Mouse (Mus musculus) CH12.LX (cell line): Measurements from ENCODE around the gene Zranb3. TPM values are rescaled to one million over a fixed set of nuclear protein-coding genes. Genes with fewer than 3 reads are reported as not detected.

Source experiments
- DNase-seq: peaks from one replicate; pipeline ENCODE4 v3.0.0-alpha.2; 2013; ENCODE audit errors: extremely low read depth
- H3K27ac ChIP-seq: 2 replicates; pipeline ENCODE4 v1.5.1; 2012; ENCODE audit warnings: low read depth, mild to moderate bottlenecking, control low read depth, moderate library complexity; ENCODE audit not compliant: insufficient read depth
- H3K27me3 ChIP-seq: replicated peaks from 2 replicates; pipeline ENCODE3; 2012; ENCODE audit warnings: inconsistent platforms
- H3K36me3 ChIP-seq, 2 experiments: replicated peaks in 1 of 2; 2 replicates each; pipeline versions ENCODE3 to v1.6.1; 2012; ENCODE audit warnings: inconsistent platforms in 1 of 2, low read length in 1 of 2, mild to moderate bottlenecking in 1 of 2, mixed read lengths in 1 of 2, moderate library complexity in 1 of 2; ENCODE audit not compliant: control insufficient read depth in 1 of 2, insufficient read depth in 1 of 2
- H3K4me1 ChIP-seq, 2 experiments: 2 replicates each; pipeline ENCODE4 v1.6.1; 2012; ENCODE audit warnings: inconsistent platforms in 1 of 2, moderate library complexity in 1 of 2; ENCODE audit not compliant: insufficient read depth in 2 of 2, control insufficient read depth in 1 of 2
- H3K4me2 ChIP-seq: 2 replicates; pipeline ENCODE4 v1.6.1; 2012; ENCODE audit warnings: low read depth, mild to moderate bottlenecking, control low read depth; ENCODE audit not compliant: poor library complexity, insufficient read depth, severe bottlenecking
- H3K4me3 ChIP-seq, 3 experiments: fragments of 150-350 bp in 1 of 3; sonication (generic) in 1 of 3; replicated peaks in 1 of 3; 2 replicates each; pipeline versions ENCODE3 to v1.5.1; 2011 to 2012; ENCODE audit warnings: low read depth in 2 of 3, low read length in 2 of 3, mild to moderate bottlenecking in 2 of 3, moderate library complexity in 2 of 3, control low read depth in 1 of 3, improper control_type of control experiment in 1 of 3, inconsistent platforms in 1 of 3, mixed read lengths in 1 of 3; ENCODE audit not compliant: poor library complexity in 1 of 3
- H3K79me2 ChIP-seq: replicated peaks from 2 replicates; pipeline ENCODE4 v1.6.1; 2012; ENCODE audit warnings: mild to moderate bottlenecking, moderate library complexity; ENCODE audit not compliant: control insufficient read depth, poor library complexity, insufficient read depth, severe bottlenecking; ENCODE audit errors: extremely low read depth
- H3K9ac ChIP-seq: 2 replicates; pipeline ENCODE4 v1.6.1; 2012; ENCODE audit warnings: low read depth, mild to moderate bottlenecking, control low read depth, moderate library complexity; ENCODE audit not compliant: insufficient read depth
- H3K9me3 ChIP-seq: replicated peaks from 2 replicates; pipeline ENCODE3; 2012; ENCODE audit warnings: low read length, inconsistent platforms, mixed read lengths
- CHD1 ChIP-seq: IDR thresholded peaks from 2 replicates; pipeline ENCODE4 v1.6.1; 2012; ENCODE audit warnings: low read depth, low read length, improper control_type of control experiment, inconsistent platforms
- CTCF ChIP-seq, 2 experiments: IDR thresholded peaks in 1 of 2; conservative IDR thresholded peaks in 1 of 2; 2 replicates each; pipeline ENCODE4 v1.5.1; 2011 to 2012; ENCODE audit warnings: low read depth in 2 of 2, low read length in 2 of 2, improper control_type of control experiment in 1 of 2, inconsistent platforms in 1 of 2, mild to moderate bottlenecking in 1 of 2, moderate library complexity in 1 of 2
- ELF1 ChIP-seq: IDR thresholded peaks from 2 replicates; pipeline ENCODE4 v1.6.1; 2014; ENCODE audit warnings: low read depth, mild to moderate bottlenecking, inconsistent platforms, low read length, improper control_type of control experiment
- EP300 ChIP-seq: IDR thresholded peaks from 2 replicates; pipeline ENCODE4 v1.6.1; 2011; ENCODE audit warnings: low read length, improper control_type of control experiment
- ETS1 ChIP-seq: conservative IDR thresholded peaks from 2 replicates; pipeline ENCODE4 v1.6.1; 2012; ENCODE audit warnings: low read depth, mild to moderate bottlenecking, inconsistent platforms, low read length, improper control_type of control experiment, moderate library complexity
- HCFC1 ChIP-seq: IDR thresholded peaks from 2 replicates; pipeline ENCODE4 v1.6.1; 2012; ENCODE audit warnings: low read depth, mild to moderate bottlenecking, inconsistent platforms, low read length, improper control_type of control experiment
- IRF4 ChIP-seq: IDR thresholded peaks from 2 replicates; pipeline ENCODE4 v1.6.1; 2014; ENCODE audit warnings: low read depth, mild to moderate bottlenecking, inconsistent platforms, low read length, improper control_type of control experiment
- JUN ChIP-seq: IDR thresholded peaks from 2 replicates; pipeline ENCODE4 v1.6.1; 2011; ENCODE audit warnings: low read depth, mild to moderate bottlenecking, low read length, improper control_type of control experiment, moderate library complexity; ENCODE audit not compliant: insufficient read depth
- MAX ChIP-seq: IDR thresholded peaks from 2 replicates; pipeline ENCODE4 v1.6.1; 2011; ENCODE audit warnings: low read length, improper control_type of control experiment
- MXI1 ChIP-seq: IDR thresholded peaks from 2 replicates; pipeline ENCODE4 v1.6.1; 2011; ENCODE audit warnings: mild to moderate bottlenecking, low read depth, low read length, improper control_type of control experiment
- MYC ChIP-seq: IDR thresholded peaks from 2 replicates; pipeline ENCODE4 v1.6.1; 2011; ENCODE audit warnings: low read depth, mild to moderate bottlenecking, improper control_type of control experiment, low read length
- NRF1 ChIP-seq: IDR thresholded peaks from 2 replicates; pipeline ENCODE4 v1.6.1; 2014; ENCODE audit warnings: low read depth, mild to moderate bottlenecking, inconsistent platforms, low read length, improper control_type of control experiment, moderate library complexity
- PAX5 ChIP-seq: IDR thresholded peaks from 2 replicates; pipeline ENCODE4 v1.6.1; 2012; ENCODE audit warnings: low read length, inconsistent platforms, mixed read lengths
- POLR2A ChIP-seq: IDR thresholded peaks from 2 replicates; pipeline ENCODE4 v1.6.1; 2011; ENCODE audit warnings: low read depth, mild to moderate bottlenecking, improper control_type of control experiment, low read length
- POLR2AphosphoS2 ChIP-seq: IDR thresholded peaks from 2 replicates; pipeline ENCODE4 v1.6.1; 2011; ENCODE audit warnings: low read depth, low read length, improper control_type of control experiment
- RCOR1 ChIP-seq: conservative IDR thresholded peaks from 2 replicates; pipeline ENCODE4 v1.6.1; 2012; ENCODE audit warnings: low read depth, mild to moderate bottlenecking, inconsistent platforms, low read length, improper control_type of control experiment
- SMC3 ChIP-seq: IDR thresholded peaks from 2 replicates; pipeline ENCODE4 v1.6.1; 2011; ENCODE audit warnings: low read depth, low read length, improper control_type of control experiment
- TBP ChIP-seq: conservative IDR thresholded peaks from 2 replicates; pipeline ENCODE4 v1.6.1; 2011; ENCODE audit warnings: low read depth, low read length, improper control_type of control experiment
- USF1 ChIP-seq: IDR thresholded peaks from 2 replicates; pipeline ENCODE4 v1.6.1; 2014; ENCODE audit warnings: low read depth, mild to moderate bottlenecking, inconsistent platforms, low read length, improper control_type of control experiment
- USF2 ChIP-seq: conservative IDR thresholded peaks from 2 replicates; pipeline ENCODE4 v1.6.1; 2011; ENCODE audit warnings: low read depth, low read length, improper control_type of control experiment
- ZC3H11A ChIP-seq: IDR thresholded peaks from 2 replicates; pipeline ENCODE4 v1.6.1; 2012; ENCODE audit warnings: low read depth, mild to moderate bottlenecking, inconsistent platforms, low read length, improper control_type of control experiment
- ZKSCAN1 ChIP-seq: IDR thresholded peaks from 2 replicates; pipeline ENCODE4 v1.6.1; 2012; ENCODE audit warnings: low read depth, inconsistent platforms, low read length, improper control_type of control experiment, borderline replicate concordance
- ZMIZ1 ChIP-seq: IDR thresholded peaks from 2 replicates; pipeline ENCODE4 v1.6.1; 2012; ENCODE audit warnings: low read depth, mild to moderate bottlenecking, inconsistent platforms, low read length, improper control_type of control experiment
- dilution Hi-C: fragments of 300-500 bp; cut with MboI; formaldehyde crosslinking; loops from 2 replicates; pipeline ENCODE4 v1.14.3; 2020; ENCODE audit warnings: low sequenced_read_pairs; ENCODE audit not compliant: extremely low pct_unique_long_range_greater_than_20kb, extremely low pct_ligation_motif_present
- in situ Hi-C: fragments of 300-500 bp; cut with MboI; formaldehyde crosslinking; loops from 3 replicates; pipeline ENCODE4 v1.14.3; 2019; ENCODE audit warnings: low sequenced_read_pairs, low pct_ligation_motif_present, low pct_unique_long_range_greater_than_20kb, mixed read lengths
- polyA plus RNA-seq: library from polyadenylated mRNA; unstranded; fragments of >175 nt; gene quantifications from 2 replicates; pipeline ENCODE4 v1.2.1, GENCODE M21; 2012; ENCODE audit warnings: low read depth; ENCODE audit not compliant: insufficient read length
- total RNA-seq, 2 experiments: library from RNA; depleted of rRNA; stranded (reverse); fragments of 300-350 nt in 1 of 2; fragments of >200 nt in 1 of 2; gene quantifications; 2 replicates each; pipeline ENCODE4 v1.2.3; 2012 to 2014

The Zranb3 gene
- total and polyA plus RNA-seq, 3 experiments: 9.9 to 13.6 (median 12.4) TPM

DNA sequence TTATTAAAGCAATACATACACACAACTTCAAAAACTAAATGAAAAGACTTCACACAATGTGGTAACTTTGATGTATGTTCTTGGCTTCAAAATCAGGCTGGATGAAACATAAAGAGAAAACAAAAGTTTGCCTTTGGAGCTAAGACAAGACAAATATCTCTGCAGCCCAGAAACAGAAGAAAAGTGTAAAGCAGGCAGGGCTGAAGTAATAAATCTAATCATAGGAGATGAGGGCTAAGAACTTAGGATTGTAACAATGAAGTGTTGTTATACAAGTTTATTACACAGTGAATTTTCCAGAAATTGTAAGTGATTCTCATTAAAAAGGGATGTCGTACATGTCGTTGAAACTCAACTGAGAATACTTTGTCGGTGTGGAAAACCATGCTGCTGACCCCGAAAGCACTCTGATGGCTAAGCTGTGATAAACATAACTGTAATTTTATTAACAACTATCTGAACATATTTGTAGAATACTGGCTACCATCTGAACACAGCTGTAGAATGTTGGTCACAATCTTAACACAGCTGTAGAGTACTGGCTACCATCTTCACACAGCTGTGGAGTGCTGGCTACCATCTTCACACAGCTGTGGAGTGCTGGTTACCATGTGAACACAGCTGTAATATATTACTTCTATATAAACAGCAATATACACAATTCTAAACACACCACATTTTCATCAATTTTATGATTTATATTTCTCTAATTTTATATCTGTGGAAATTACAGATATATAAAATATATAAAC lies 78.3 kb downstream of the Zranb3 start:
- dilution Hi-C loops: no loop called here
- peaks cover 0 to 10% of the 10 kb centered on the region in 2 experiments for H3K36me3 ChIP-seq
- H3K9me3 ChIP-seq: no peaks in the 10 kb centered on the region
- no peak for TF ChIP-seq ZC3H11A
- TF ChIP-seq TBP: no peak
- TF ChIP-seq USF1: no peak
- no peak for TF ChIP-seq POLR2A
- no peak for TF ChIP-seq CTCF (conservative IDR thresholded peaks at IDR 0.05 in 1 of 2, IDR thresholded peaks at IDR 0.05 in 1 of 2; ENCODE audit: low read depth in 2 of 2, low read length in 2 of 2)
- TF ChIP-seq ZMIZ1: no peak
- TF ChIP-seq ELF1: no peak
- TF ChIP-seq MXI1: no peak
- TF ChIP-seq SMC3: no peak
- no peak for TF ChIP-seq EP300
- no peak for TF ChIP-seq POLR2AphosphoS2
- TF ChIP-seq ETS1: no peak
- no peak for TF ChIP-seq MAX
- no peak for TF ChIP-seq CHD1
- no peak for TF ChIP-seq NRF1
- no peak for TF ChIP-seq USF2
- no peak overlapping the region for H3K9ac ChIP-seq
- no peak overlapping the region for H3K4me2 ChIP-seq
- in situ Hi-C loops: no loop called here
- H3K27me3 ChIP-seq: no peaks in the 10 kb centered on the region
- H3K79me2 ChIP-seq: no peaks in the 10 kb centered on the region
- DNase-seq: no peak
- H3K4me3 ChIP-seq: no peak overlapping the region
- no peaks in the 10 kb centered on the region for H3K4me1 ChIP-seq
- no peak overlapping the region for H3K27ac ChIP-seq

DNA sequence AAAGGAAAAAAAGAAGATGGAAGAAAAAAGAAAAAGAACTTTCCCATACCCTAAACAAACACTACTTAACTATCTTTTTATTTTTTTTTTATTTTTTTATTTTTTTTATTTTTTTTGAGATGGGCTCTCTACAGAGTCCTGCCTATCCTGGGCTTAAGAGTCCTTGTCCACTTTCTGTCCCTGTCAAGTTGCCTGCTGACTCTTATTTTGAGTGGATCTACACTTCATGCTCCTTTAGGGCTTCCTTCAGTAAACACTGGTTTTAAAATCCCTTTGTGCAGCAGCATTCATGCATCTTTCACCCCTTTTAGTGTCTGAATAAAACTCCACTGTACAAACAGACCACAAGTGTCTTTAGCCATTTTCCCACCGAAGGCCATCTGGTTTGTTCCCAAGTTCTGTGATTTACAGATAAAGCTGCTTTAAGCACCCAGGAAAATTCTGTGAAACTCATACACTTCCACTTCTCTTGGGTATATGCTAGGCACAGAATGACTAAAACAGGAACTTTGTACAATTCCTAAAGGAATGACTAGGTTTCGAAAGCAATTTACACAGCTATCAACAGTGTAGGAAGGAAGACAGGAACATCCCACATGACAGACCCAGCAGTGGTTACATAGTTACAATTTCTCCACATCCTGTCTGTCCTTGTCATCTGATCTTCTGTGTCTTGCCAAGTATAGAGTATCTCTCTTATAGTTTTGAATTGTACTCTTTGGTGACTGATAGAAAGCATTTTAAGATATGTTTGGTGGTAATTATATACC lies 82.7 kb downstream of the Zranb3 start:
- Histone ChIP-seq H3K27me3 (no peaks in the 10 kb centered on the region), H3K4me2 (no peak overlapping the region), H3K36me3 (peaks cover 0 to 14% of the 10 kb centered on the region in 2 experiments), H3K9me3 (no peaks in the 10 kb centered on the region), H3K27ac (no peak overlapping the region), H3K79me2 (no peaks in the 10 kb centered on the region)
- DNase-seq: no peak
- dilution Hi-C loops: no loop called here
- in situ Hi-C loops: no loop called here
- TF ChIP-seq CTCF (conservative IDR thresholded peaks at IDR 0.05 in 1 of 2, IDR thresholded peaks at IDR 0.05 in 1 of 2; ENCODE audit: low read depth in 2 of 2, low read length in 2 of 2) (no peak), ETS1 (no peak), ZKSCAN1 (no peak), MXI1 (no peak), RCOR1 (no peak), EP300 (no peak), SMC3 (no peak), HCFC1 (no peak), JUN (no peak), PAX5 (no peak), ZMIZ1 (no peak), IRF4 (no peak), POLR2AphosphoS2 (no peak), MYC (no peak)
- TF ChIP-seq, all 38 proteins: peak for 0
- H3K4me3 ChIP-seq: no peak overlapping the region
- H3K9ac ChIP-seq: no peak overlapping the region
- peaks cover 0 to 4% of the 10 kb centered on the region in 2 experiments; a peak in 1 of 4 replicates for H3K4me1 ChIP-seq
